Mouse (Mus musculus) kidney, adult 2 months (tissue): ENCODE data around the gene Ypel3. TPM values are rescaled to one million over a fixed set of nuclear protein-coding genes. Genes with fewer than 3 reads are reported as not detected.

Source experiments
- DNase-seq: peaks from one replicate; pipeline ENCODE4 v3.0.0; 2021
- H3K27ac ChIP-seq: fragments of 200-500 bp; 2 replicates; pipeline ENCODE4 v1.5.1; 2012; ENCODE audit warnings: low read depth, low read length, control low read depth, inconsistent platforms; ENCODE audit not compliant: insufficient read depth
- H3K27me3 ChIP-seq: fragments of 200-500 bp; replicated peaks from 2 replicates; pipeline ENCODE4 v1.6.1; 2012; ENCODE audit warnings: mild to moderate bottlenecking, moderate library complexity, low read length, inconsistent platforms; ENCODE audit not compliant: control insufficient read depth, insufficient read depth
- H3K36me3 ChIP-seq: fragments of 200-500 bp; 2 replicates; pipeline ENCODE4 v1.6.1; 2012; ENCODE audit warnings: mild to moderate bottlenecking, moderate library complexity, low read length, inconsistent platforms; ENCODE audit not compliant: control insufficient read depth, insufficient read depth
- H3K4me1 ChIP-seq: fragments of 200-500 bp; 2 replicates; pipeline ENCODE4 v1.6.1; 2011; ENCODE audit warnings: low read length; ENCODE audit not compliant: control insufficient read depth, insufficient read depth
- H3K4me3 ChIP-seq: fragments of 200-500 bp; 2 replicates; pipeline ENCODE4 v1.5.1; 2011; ENCODE audit warnings: mild to moderate bottlenecking, low read depth, low read length, control low read depth; ENCODE audit not compliant: insufficient read depth
- CTCF ChIP-seq: fragments of 200-500 bp; conservative IDR thresholded peaks from 2 replicates; pipeline ENCODE4 v1.5.1; 2011; ENCODE audit warnings: low read depth, mild to moderate bottlenecking, control low read depth, low read length, moderate library complexity, mixed read lengths; ENCODE audit not compliant: insufficient read depth, insufficient read length
- POLR2A ChIP-seq: fragments of 200-500 bp; IDR thresholded peaks from one replicate; pipeline ENCODE4 v1.6.1; 2011; ENCODE audit warnings: low read depth, low read length, control low read depth
- WGBS: fragments of 180-500 bp; shearing (Covaris S2); methylation state at CpG from one replicate; pipeline ENCODE4 v1.1.7; 2018; 5-methylcytosine and 5-hydroxymethylcytosine counted together
- polyA plus RNA-seq: library from polyadenylated mRNA; depleted of rRNA; stranded (reverse); fragments of >200 nt; gene quantifications from 2 replicates; pipeline ENCODE4 v1.2.3, GENCODE M21; 2012

The Ypel3 gene
- polyA plus RNA-seq, 1 experiment = 290 TPM

DNA sequence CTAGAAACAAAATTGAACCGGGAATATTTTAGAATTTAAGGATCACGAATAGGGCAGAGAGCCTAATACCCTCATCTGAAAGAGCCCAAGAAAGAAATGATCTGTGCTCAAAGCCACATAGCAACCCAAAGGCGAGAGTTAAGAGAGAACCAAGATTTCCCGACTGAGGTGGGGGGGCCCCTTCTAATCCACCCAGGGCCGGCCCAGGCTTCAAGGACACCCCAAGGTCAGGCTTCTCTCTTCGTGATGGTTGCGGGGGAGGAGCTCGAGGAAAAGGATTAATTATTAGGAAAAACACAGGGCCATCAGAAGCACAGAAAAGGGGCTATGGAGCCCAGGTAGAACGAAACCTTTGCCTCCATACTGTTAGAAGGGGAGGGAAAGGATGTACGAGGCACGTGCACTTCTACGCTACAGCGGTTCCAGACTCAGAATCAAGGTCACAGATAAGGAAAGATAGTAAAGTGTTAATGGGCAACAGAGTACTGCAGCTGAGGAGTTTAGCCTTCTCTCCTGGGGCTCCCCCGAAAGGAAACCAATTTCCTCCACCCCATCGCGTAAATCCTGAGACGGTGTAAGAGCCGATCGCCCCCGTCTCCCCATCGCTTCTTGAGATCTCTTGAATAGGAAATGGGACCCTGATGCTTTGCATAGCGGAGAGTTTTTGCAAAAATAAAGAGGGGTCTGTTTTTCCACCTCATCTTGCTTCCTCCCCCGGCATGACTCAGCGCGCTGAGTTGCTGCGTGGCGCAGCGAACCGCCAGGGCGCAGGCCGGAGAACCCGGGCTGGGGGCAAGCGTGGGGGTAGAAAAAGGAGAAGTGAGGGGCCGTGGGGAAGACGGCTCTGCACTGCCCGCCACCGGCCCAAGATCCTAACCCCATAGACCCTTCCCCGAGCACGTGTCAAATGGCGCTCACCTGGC, 21.6 kb downstream of the Ypel3 start:
- H3K27ac ChIP-seq = peak overlapping the region; percentile 98
- H3K4me3 ChIP-seq = peak overlapping the region; percentile 93
- no peaks in the 10 kb centered on the region for H3K27me3 ChIP-seq
- WGBS = under 1% methylated on average over 40 of the region's 40 CpGs
- peaks cover 3% of the 10 kb centered on the region; the same call in 1 of the 2 replicates for H3K4me1 ChIP-seq
- TF ChIP-seq CTCF (no peak), POLR2A (no peak)
- H3K36me3 ChIP-seq = peaks cover 6% of the 10 kb centered on the region; the same call in 1 of the 2 replicates
- peak; percentile 58 for DNase-seq

- Histone ChIP-seq H3K27ac (peak overlapping the region; percentile 98), H3K36me3 (peaks cover 6% of the 10 kb centered on the region; the same call in 1 of the 2 replicates), H3K4me1 (peaks cover 3% of the 10 kb centered on the region; the same call in 1 of the 2 replicates), H3K4me3 (peak overlapping the region; percentile 93), H3K27me3 (no peaks in the 10 kb centered on the region)
- under 1% methylated on average over 36 of the region's 36 CpGs for WGBS
- TF ChIP-seq POLR2A (peak; percentile 99), CTCF (no peak; the same call in 1 of the 2 replicates)
- DNase-seq = peak; percentile 99
Measured at GRCm38 (mm10) chr7:126799050-126799467, 22.3 kb downstream of the Ypel3 start.

DNA sequence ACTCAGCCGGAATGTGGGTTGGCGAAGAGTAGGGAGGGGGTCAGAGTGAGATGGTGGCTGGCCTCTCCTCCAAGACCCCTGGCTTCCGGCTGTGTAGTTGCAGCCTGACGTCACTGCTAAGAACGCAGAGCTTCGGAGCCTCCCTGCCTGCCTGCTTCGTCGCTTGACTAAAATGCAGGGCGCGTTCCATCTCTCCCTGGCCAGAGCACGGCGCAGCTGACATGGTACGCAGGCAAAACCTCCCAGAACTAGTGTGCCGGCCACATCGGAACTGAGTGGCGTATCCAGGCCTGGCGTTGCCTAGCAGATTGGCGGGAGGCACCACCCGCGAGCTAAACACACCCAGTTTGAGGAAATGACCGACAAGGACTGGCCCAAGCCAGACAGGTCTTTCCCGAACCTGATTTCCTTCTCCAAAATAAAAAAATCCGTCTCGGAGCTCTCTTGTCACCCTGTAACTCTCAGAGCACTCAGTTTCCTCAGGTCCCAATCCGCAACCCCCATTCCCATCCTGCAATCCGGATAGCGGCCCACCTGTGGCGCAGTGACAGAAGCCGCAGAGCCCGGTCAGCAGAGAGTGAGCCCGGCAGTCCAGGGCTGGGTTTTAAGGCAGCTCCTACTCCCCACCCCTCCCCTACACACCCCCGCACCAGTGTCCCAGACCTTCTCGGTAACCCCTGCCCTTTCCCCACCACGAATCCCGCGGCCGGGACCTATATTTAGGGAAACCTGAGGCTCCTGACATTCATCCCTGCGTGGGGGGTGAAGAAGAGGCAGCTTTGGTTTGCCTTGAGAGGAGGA, 22.9 kb downstream of the Ypel3 start:
- Histone ChIP-seq H3K27ac (peak overlapping the region; percentile 86), H3K36me3 (peaks cover 6% of the 10 kb centered on the region; the same call in 1 of the 2 replicates), H3K27me3 (no peaks in the 10 kb centered on the region), H3K4me3 (peak overlapping the region; percentile 52), H3K4me1 (peaks cover 3% of the 10 kb centered on the region; the same call in 1 of the 2 replicates)
- DNase-seq = no peak
- peak; percentile 52 for TF ChIP-seq CTCF
- TF ChIP-seq POLR2A = peak; percentile 81
- 4% methylated on average over 38 of the region's 38 CpGs for WGBS

DNA sequence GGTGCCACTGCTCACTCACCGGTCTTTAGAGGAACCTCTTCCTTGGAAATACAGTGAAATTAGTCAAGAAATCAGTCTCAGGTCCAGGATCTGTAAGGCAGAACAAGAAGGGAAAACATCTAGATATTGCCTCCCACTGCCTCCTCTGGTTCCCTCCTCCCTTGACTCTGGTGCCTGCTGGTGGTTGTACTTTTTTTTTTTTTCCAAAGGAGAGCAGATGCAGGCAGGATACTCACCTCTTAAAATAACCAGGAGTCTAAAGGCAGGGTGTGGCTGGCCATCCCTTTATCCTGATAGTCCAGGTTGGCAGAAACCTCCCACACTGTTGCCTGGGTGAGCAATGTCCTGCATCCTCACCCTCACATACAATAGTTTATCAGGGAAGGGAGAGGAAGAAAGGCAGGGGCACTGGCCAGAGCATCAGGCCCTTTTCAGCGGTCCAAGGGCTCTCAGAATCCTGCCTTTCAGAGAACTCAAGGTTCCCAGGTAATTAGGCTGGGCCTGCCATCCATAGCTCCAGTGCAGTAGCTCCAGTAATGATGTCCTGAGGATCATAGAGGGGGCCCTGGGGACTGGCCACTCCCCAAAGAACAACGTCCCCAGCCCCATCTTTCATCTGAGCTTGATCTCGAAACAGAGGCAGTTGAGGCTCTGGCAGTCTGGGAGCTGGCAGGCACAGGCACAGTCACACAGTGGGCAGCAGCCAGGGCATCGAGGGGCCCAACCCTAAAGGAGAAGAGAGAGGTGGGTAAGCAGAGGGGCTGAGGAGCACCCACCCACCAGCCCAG, 23.7 kb downstream of the Ypel3 start:
- H3K4me1 ChIP-seq = peaks cover 3% of the 10 kb centered on the region; the same call in 1 of the 2 replicates
- no peak for DNase-seq
- TF ChIP-seq POLR2A = no peak
- no peak for TF ChIP-seq CTCF

GRCm38 (mm10) chr7:126801057-126801422, 24.3 kb downstream of the Ypel3 start:
- Histone ChIP-seq H3K4me1 (peaks cover 3% of the 10 kb centered on the region; the same call in 1 of the 2 replicates), H3K27ac (no peak overlapping the region), H3K36me3 (peaks cover 2% of the 10 kb centered on the region; the same call in 1 of the 2 replicates), H3K4me3 (no peak overlapping the region), H3K27me3 (no peaks in the 10 kb centered on the region)
- 92% methylated on average over 16 of the region's 16 CpGs for WGBS
- DNase-seq = no peak
- TF ChIP-seq CTCF = no peak
- no peak for TF ChIP-seq POLR2A

More for the DNA sequence above, 23.7 kb downstream of the Ypel3 start:
- WGBS = 66% methylated on average over 5 of the region's 5 CpGs
- no peaks in the 10 kb centered on the region for H3K27me3 ChIP-seq
- H3K4me3 ChIP-seq = peak overlapping the region; percentile 52
- H3K27ac ChIP-seq = peak overlapping the region; percentile 86
- peaks cover 2% of the 10 kb centered on the region; the same call in 1 of the 2 replicates for H3K36me3 ChIP-seq

- H3K4me1 ChIP-seq = peaks cover 3% of the 10 kb centered on the region; the same call in 1 of the 2 replicates
- no peak for DNase-seq
- no peak for TF ChIP-seq CTCF
- no peak overlapping the region for H3K27ac ChIP-seq
- no peak overlapping the region for H3K4me3 ChIP-seq
- no peaks in the 10 kb centered on the region for H3K27me3 ChIP-seq
- 76% methylated on average over 11 of the region's 11 CpGs for WGBS
- H3K36me3 ChIP-seq = no peaks in the 10 kb centered on the region
Measured at GRCm38 (mm10) chr7:126802134-126802889, 25.6 kb downstream of the Ypel3 start.
